Mouse (Mus musculus) adrenal gland, postnatal 25 days (tissue): ENCODE results near the gene Ccnl1. TPM values are rescaled to one million over a fixed set of nuclear protein-coding genes. Genes with fewer than 3 reads are reported as not detected.

Experiments used
- DNase-seq: peaks from one replicate; pipeline ENCODE4 v3.0.0; 2021; ENCODE audit warnings: mixed read lengths
- total RNA-seq: library from RNA; stranded (reverse); gene quantifications from 2 replicates; pipeline ENCODE4 v1.2.3, GENCODE M21; 2021

Ccnl1 gene
- total RNA-seq, 1 experiment from 2014 or later, result 97.6 TPM

GRCm38 (mm10) chr3:65959416-65960001, 1.5 kb upstream of the Ccnl1 start:
- no peak for DNase-seq

- DNase-seq, result no peak
Observed at GRCm38 (mm10) chr3:65958840-65959185, 764 bp upstream of the Ccnl1 start.

GRCm38 (mm10) chr3:65957271-65958101, 563 bp downstream of the Ccnl1 start:
- DNase-seq, result peak; percentile 61

GRCm38 (mm10) chr3:65954499-65955391, 3.3 kb downstream of the Ccnl1 start:
- no peak for DNase-seq

- no peak for DNase-seq
Observed at GRCm38 (mm10) chr3:65950831-65951365, 7.2 kb downstream of the Ccnl1 start.

- DNase-seq, result no peak
Observed at GRCm38 (mm10) chr3:65950304-65950703, 7.7 kb downstream of the Ccnl1 start.

GRCm38 (mm10) chr3:65945277-65945932, 12.6 kb downstream of the Ccnl1 start:
- DNase-seq, result no peak

GRCm38 (mm10) chr3:65944713-65945112, 13.3 kb downstream of the Ccnl1 start:
- DNase-seq, result no peak

GRCm38 (mm10) chr3:65943453-65943852, 14.6 kb downstream of the Ccnl1 start:
- no peak for DNase-seq

- DNase-seq, result no peak
Observed at GRCm38 (mm10) chr3:65941052-65941451, 17.0 kb downstream of the Ccnl1 start.

- DNase-seq, result no peak
Observed at GRCm38 (mm10) chr3:65938211-65938610, 19.8 kb downstream of the Ccnl1 start.

GRCm38 (mm10) chr3:65936384-65936783, 21.7 kb downstream of the Ccnl1 start:
- DNase-seq, result peak; percentile 45

- DNase-seq, result no peak
Observed at GRCm38 (mm10) chr3:65935153-65935552, 22.9 kb downstream of the Ccnl1 start.

- peak; percentile 78 for DNase-seq
Observed at GRCm38 (mm10) chr3:65933726-65934125, 24.3 kb downstream of the Ccnl1 start.

GRCm38 (mm10) chr3:65931542-65931941, 26.5 kb downstream of the Ccnl1 start:
- DNase-seq, result no peak

- DNase-seq, result no peak
Observed at GRCm38 (mm10) chr3:65930636-65931035, 27.4 kb downstream of the Ccnl1 start.

GRCm38 (mm10) chr3:65929821-65930633, 28.0 kb downstream of the Ccnl1 start:
- DNase-seq, result peak; percentile 50

GRCm38 (mm10) chr3:65929304-65929783, 28.7 kb downstream of the Ccnl1 start:
- DNase-seq, result peak; percentile 77

GRCm38 (mm10) chr3:65928614-65929272, 29.3 kb downstream of the Ccnl1 start:
- no peak for DNase-seq

GRCm38 (mm10) chr3:65927685-65928084, 30.4 kb downstream of the Ccnl1 start:
- peak; percentile 73 for DNase-seq
